In genomic region chr7:30367466-30367865, GRCm38 (mm10) we compare ENCODE assay signal across 18 mouse cellular contexts. TPM values are rescaled to one million over a fixed set of nuclear protein-coding genes. Genes with fewer than 3 reads are reported as not detected.
A peak's percentile ranks its signal among the peaks of the same experiment; 100 is the strongest.
DNase-seq lines count a peak whose midpoint lies in the region; ATAC-seq lines count a peak whose summit lies in the region.
"Had no signal": no experiment of that assay in that cellular context is flagged by ENCODE, and none has a peak within 500 bp of the region (broad histone marks: within the 10 kb centered on the region; RNA-seq: fewer than 3 reads in every experiment).

No protein-coding gene starts in this region.

- ATAC-seq in forebrain, embryonic 11.5 days (replicated peaks; ENCODE audit: low FRiP score) = no peak
- ATAC-seq in midbrain, embryonic 11.5 days (ENCODE audit: low FRiP score) = no peak
- ATAC-seq in midbrain, embryonic 15.5 days (replicated peaks) = no peak
- ATAC-seq: forebrain, embryonic 13.5 days; forebrain, embryonic 15.5 days; forebrain, postnatal 0 days had no signal

- H3K27me3 ChIP-seq in forebrain, embryonic 11.5 days (ENCODE audit: control insufficient read depth, insufficient read depth, low read length) = no peaks in the 10 kb centered on the region
- peaks cover 20% of the 10 kb centered on the region for H3K27me3 ChIP-seq in forebrain, embryonic 10.5 days (ENCODE audit: poor library complexity, severe bottlenecking)
- H3K27me3 ChIP-seq in midbrain, embryonic 11.5 days (ENCODE audit: control insufficient read depth, insufficient read depth, low read length) = peaks cover 2% of the 10 kb centered on the region; the same call in 1 of the 2 replicates
- H3K27me3 ChIP-seq in midbrain, embryonic 15.5 days (replicated peaks) = peaks cover 16% of the 10 kb centered on the region; the same call in 1 of the 2 replicates
- peaks cover 25% of the 10 kb centered on the region for H3K27me3 ChIP-seq in limb, embryonic 10.5 days (ENCODE audit: low read depth, poor library complexity, severe bottlenecking)

- no peaks in the 10 kb centered on the region for H3K9me3 ChIP-seq in forebrain, embryonic 11.5 days (ENCODE audit: control insufficient read depth, low read length)
- no peaks in the 10 kb centered on the region for H3K9me3 ChIP-seq in forebrain, embryonic 10.5 days
- H3K9me3 ChIP-seq in midbrain, embryonic 11.5 days (ENCODE audit: control insufficient read depth, low read length) = no peaks in the 10 kb centered on the region
- no peaks in the 10 kb centered on the region for H3K9me3 ChIP-seq in midbrain, embryonic 15.5 days
- H3K9me3 ChIP-seq in limb, embryonic 10.5 days (replicated peaks) = no peaks in the 10 kb centered on the region
- H3K9me3 ChIP-seq: embryonic facial prominence, embryonic 10.5 days; embryonic facial prominence, embryonic 12.5 days; forebrain, embryonic 13.5 days; forebrain, embryonic 15.5 days had no signal

- 78% methylated on average over 2 of the region's 2 CpGs for WGBS in forebrain, embryonic 11.5 days
- WGBS in forebrain, embryonic 10.5 days = 78% methylated on average over 2 of the region's 2 CpGs
- 78% methylated on average over 2 of the region's 2 CpGs for WGBS in midbrain, embryonic 11.5 days
- WGBS in midbrain, embryonic 15.5 days = 72% methylated on average over 2 of the region's 2 CpGs
- 78% methylated on average over 2 of the region's 2 CpGs for WGBS in limb, embryonic 10.5 days

- H3K4me1 ChIP-seq in forebrain, embryonic 11.5 days (replicated peaks; ENCODE audit: control insufficient read depth, insufficient read depth, low read length) = peaks cover under 1% of the 10 kb centered on the region; the same call in 1 of the 2 replicates
- H3K4me1 ChIP-seq in forebrain, embryonic 10.5 days = peaks cover 15% of the 10 kb centered on the region
- H3K4me1 ChIP-seq in midbrain, embryonic 11.5 days (ENCODE audit: control insufficient read depth, insufficient read depth, low read length) = peaks cover under 1% of the 10 kb centered on the region; the same call in 1 of the 2 replicates
- peaks cover 11% of the 10 kb centered on the region for H3K4me1 ChIP-seq in midbrain, embryonic 15.5 days
- peaks cover 19% of the 10 kb centered on the region for H3K4me1 ChIP-seq in limb, embryonic 10.5 days

- H3K4me3 ChIP-seq in forebrain, embryonic 11.5 days (ENCODE audit: low read depth, low read length) = no peak overlapping the region
- H3K4me3 ChIP-seq in forebrain, embryonic 10.5 days = no peak overlapping the region
- H3K4me3 ChIP-seq in midbrain, embryonic 11.5 days (ENCODE audit: low read depth, low read length) = no peak overlapping the region
- H3K4me3 ChIP-seq in midbrain, embryonic 15.5 days = no peak overlapping the region
- no peak overlapping the region for H3K4me3 ChIP-seq in limb, embryonic 10.5 days
- H3K4me3 ChIP-seq: embryonic facial prominence, embryonic 10.5 days; embryonic facial prominence, embryonic 12.5 days; forebrain, embryonic 13.5 days; forebrain, embryonic 15.5 days had no signal

- H3K27ac ChIP-seq in forebrain, embryonic 11.5 days (ENCODE audit: low read depth, low read length) = no peak overlapping the region
- no peak overlapping the region for H3K27ac ChIP-seq in forebrain, embryonic 10.5 days
- H3K27ac ChIP-seq in midbrain, embryonic 11.5 days (ENCODE audit: low read depth, low read length) = no peak overlapping the region
- H3K27ac ChIP-seq in midbrain, embryonic 15.5 days = no peak overlapping the region
- peak overlapping the region; percentile 38; the same call in 1 of the 2 replicates for H3K27ac ChIP-seq in limb, embryonic 10.5 days
- H3K27ac ChIP-seq: embryonic facial prominence, embryonic 10.5 days; embryonic facial prominence, embryonic 12.5 days; forebrain, embryonic 13.5 days; forebrain, embryonic 15.5 days had no signal

- no peak overlapping the region for H3K9ac ChIP-seq in forebrain, embryonic 11.5 days (ENCODE audit: low read length)
- H3K9ac ChIP-seq in midbrain, embryonic 11.5 days (ENCODE audit: low read length) = no peak overlapping the region
- H3K9ac ChIP-seq in midbrain, embryonic 15.5 days = no peak overlapping the region
- H3K9ac ChIP-seq: embryonic facial prominence, embryonic 12.5 days; forebrain, embryonic 13.5 days; forebrain, embryonic 15.5 days; forebrain, postnatal 0 days had no signal

- H3K36me3 ChIP-seq in forebrain, embryonic 11.5 days (ENCODE audit: control insufficient read depth, insufficient read depth, low read length) = no peaks in the 10 kb centered on the region
- no peaks in the 10 kb centered on the region for H3K36me3 ChIP-seq in forebrain, embryonic 10.5 days (replicated peaks)
- H3K36me3 ChIP-seq in midbrain, embryonic 11.5 days (ENCODE audit: control insufficient read depth, insufficient read depth, low read length) = no peaks in the 10 kb centered on the region
- H3K36me3 ChIP-seq in midbrain, embryonic 15.5 days (replicated peaks) = no peaks in the 10 kb centered on the region
- H3K36me3 ChIP-seq in limb, embryonic 10.5 days = no peaks in the 10 kb centered on the region
- H3K36me3 ChIP-seq: embryonic facial prominence, embryonic 10.5 days; embryonic facial prominence, embryonic 12.5 days; forebrain, embryonic 15.5 days had no signal

- peak; percentile 36 for DNase-seq in forebrain, embryonic 11.5 days (ENCODE audit: low spot score)
- DNase-seq in forebrain, embryonic 10.5 days (ENCODE audit: extremely low spot score, low spot score) = no peak
- DNase-seq in midbrain, embryonic 11.5 days (ENCODE audit: low spot score, missing footprints) = peak; percentile 76
- no peak for DNase-seq in limb, embryonic 10.5 days (ENCODE audit: low spot score)
- no peak for DNase-seq in adipocyte (ENCODE audit: low spot score)
- DNase-seq: adrenal gland, adult 8-10 months; adrenal gland, postnatal 14 days; adrenal gland, postnatal 36 days; cerebellum, adult 8-10 months; cerebellum, postnatal 25 days; forebrain, postnatal 0 days had no signal

- H3K4me2 ChIP-seq in forebrain, embryonic 11.5 days (ENCODE audit: low read depth, low read length, severe bottlenecking) = no peak overlapping the region
- H3K4me2 ChIP-seq in midbrain, embryonic 11.5 days = no peak overlapping the region
- H3K4me2 ChIP-seq in midbrain, embryonic 15.5 days = no peak overlapping the region
- H3K4me2 ChIP-seq: embryonic facial prominence, embryonic 12.5 days; forebrain, embryonic 13.5 days; forebrain, embryonic 15.5 days had no signal

RNA-seq across cellular contexts. Expression of gene Lrfn3, which starts 4.9 kb away (rescaled TPM):
- polyA plus RNA-seq in forebrain, embryonic 11.5 days (2014; fragmentation: Nextera tagmentation; extraction: Ambion mirVana) = 7.2 TPM in 2 replicates
- 5.3 and 5.6 TPM in 2 replicates for polyA plus RNA-seq in forebrain, embryonic 10.5 days (2016; fragmentation: Nextera tagmentation; extraction: Ambion mirVana)
- 5.3 and 5.9 TPM in 2 replicates for polyA plus RNA-seq in midbrain, embryonic 11.5 days (2014; fragmentation: Nextera tagmentation; extraction: Ambion mirVana)
- 16.3 and 17.9 TPM in 2 replicates for polyA plus RNA-seq in midbrain, embryonic 15.5 days (2015; fragmentation: Nextera tagmentation; extraction: Ambion mirVana)
- polyA plus RNA-seq in limb, embryonic 10.5 days (2016; fragmentation: Nextera tagmentation; extraction: Ambion mirVana) = 4.0 and 4.2 TPM in 2 replicates

RNA-seq across cellular contexts. Expression of gene Sdhaf1, which starts 43.8 kb away (rescaled TPM):
- polyA plus RNA-seq in forebrain, embryonic 11.5 days (2014; fragmentation: Nextera tagmentation; extraction: Ambion mirVana) = 21.8 and 23.5 TPM in 2 replicates
- 17.3 and 19.5 TPM in 2 replicates for polyA plus RNA-seq in forebrain, embryonic 10.5 days (2016; fragmentation: Nextera tagmentation; extraction: Ambion mirVana)
- polyA plus RNA-seq in midbrain, embryonic 11.5 days (2014; fragmentation: Nextera tagmentation; extraction: Ambion mirVana) = 23.1 and 24.5 TPM in 2 replicates
- polyA plus RNA-seq in midbrain, embryonic 15.5 days (2015; fragmentation: Nextera tagmentation; extraction: Ambion mirVana) = 16.7 and 17.1 TPM in 2 replicates
- 18.3 and 18.4 TPM in 2 replicates for polyA plus RNA-seq in limb, embryonic 10.5 days (2016; fragmentation: Nextera tagmentation; extraction: Ambion mirVana)

RNA-seq across cellular contexts. Expression of gene E130208F15Rik, which starts 45.9 kb away (rescaled TPM):
- polyA plus RNA-seq in forebrain, embryonic 11.5 days (2014; fragmentation: Nextera tagmentation; extraction: Ambion mirVana) = not detected in 2 replicates
- polyA plus RNA-seq in forebrain, embryonic 10.5 days (2016; fragmentation: Nextera tagmentation; extraction: Ambion mirVana) = 3.0 and 3.2 TPM in 2 replicates
- polyA plus RNA-seq in midbrain, embryonic 11.5 days (2014; fragmentation: Nextera tagmentation; extraction: Ambion mirVana) = 0.52 TPM in 1 of 2 replicates, not detected in the other
- 0.23 and 2.0 TPM in 2 replicates for polyA plus RNA-seq in midbrain, embryonic 15.5 days (2015; fragmentation: Nextera tagmentation; extraction: Ambion mirVana)
- 2.1 and 4.2 TPM in 2 replicates for polyA plus RNA-seq in limb, embryonic 10.5 days (2016; fragmentation: Nextera tagmentation; extraction: Ambion mirVana)
- polyA plus RNA-seq: embryonic facial prominence, embryonic 14.5 days; forebrain, embryonic 13.5 days; forebrain, embryonic 15.5 days had no signal

RNA-seq across cellular contexts. Expression of gene Tyrobp, which starts 46.1 kb away (rescaled TPM):
- 9.6 and 15.2 TPM in 2 replicates for polyA plus RNA-seq in forebrain, embryonic 11.5 days (2014; fragmentation: Nextera tagmentation; extraction: Ambion mirVana)
- polyA plus RNA-seq in forebrain, embryonic 10.5 days (2016; fragmentation: Nextera tagmentation; extraction: Ambion mirVana) = 10.4 and 12.1 TPM in 2 replicates
- polyA plus RNA-seq in midbrain, embryonic 11.5 days (2014; fragmentation: Nextera tagmentation; extraction: Ambion mirVana) = 16.6 and 19.7 TPM in 2 replicates
- 27.8 and 36.6 TPM in 2 replicates for polyA plus RNA-seq in midbrain, embryonic 15.5 days (2015; fragmentation: Nextera tagmentation; extraction: Ambion mirVana)
- polyA plus RNA-seq in limb, embryonic 10.5 days (2016; fragmentation: Nextera tagmentation; extraction: Ambion mirVana) = 7.6 and 8.6 TPM in 2 replicates
- polyA plus RNA-seq: C2C12 had no signal

RNA-seq across cellular contexts. Expression of gene Hcst, which starts 52.2 kb away (rescaled TPM):
- polyA plus RNA-seq in forebrain, embryonic 11.5 days (2014; fragmentation: Nextera tagmentation; extraction: Ambion mirVana) = 1.0 TPM in 1 of 2 replicates, not detected in the other
- 0.38 TPM in 1 of 2 replicates, not detected in the other for polyA plus RNA-seq in forebrain, embryonic 10.5 days (2016; fragmentation: Nextera tagmentation; extraction: Ambion mirVana)
- polyA plus RNA-seq in midbrain, embryonic 11.5 days (2014; fragmentation: Nextera tagmentation; extraction: Ambion mirVana) = 0.43 and 0.45 TPM in 2 replicates
- 0.53 and 0.59 TPM in 2 replicates for polyA plus RNA-seq in midbrain, embryonic 15.5 days (2015; fragmentation: Nextera tagmentation; extraction: Ambion mirVana)
- not detected in 2 replicates for polyA plus RNA-seq in limb, embryonic 10.5 days (2016; fragmentation: Nextera tagmentation; extraction: Ambion mirVana)
- polyA plus RNA-seq: C2C12; embryonic facial prominence, embryonic 10.5 days; forebrain, embryonic 15.5 days had no signal

Comparison
In these comparisons a context has a peak if more than half of its experiments do, and no peak if none do; other contexts are left out.
1. DNase-seq: peak in forebrain, embryonic 11.5 days (single experiment) and midbrain, embryonic 11.5 days (single experiment); none in forebrain, embryonic 10.5 days (single experiment), limb, embryonic 10.5 days (single experiment) and adipocyte (single experiment).